Mouse (Mus musculus) liver, embryonic 14.5 days (tissue): ENCODE data around the gene Erh. TPM values are rescaled to one million over a fixed set of nuclear protein-coding genes. Genes with fewer than 3 reads are reported as not detected.

Source experiments
- ATAC-seq: fragments of 200-750 bp; cut with Nextera tagmentation; 2 replicates; pipeline ENCODE4 v1.8.0; 2017; ENCODE audit warnings: moderate number of reproducible peaks, mild to moderate bottlenecking, moderate library complexity; ENCODE audit not compliant: insufficient read depth
- DNase-seq, 3 experiments: peaks; one replicate each; pipeline ENCODE4 v3.0.0-alpha.2; 2012 to 2013; ENCODE audit warnings: low read depth in 3 of 3, low spot score in 3 of 3
- H3K27ac ChIP-seq: fragments of 300-500 bp; sonication (generic); 2 replicates; pipeline ENCODE4 v1.5.1; 2014; ENCODE audit warnings: moderate library complexity, mild to moderate bottlenecking, control low read depth, inconsistent platforms
- H3K27me3 ChIP-seq: fragments of 300-500 bp; sonication (generic); 2 replicates; pipeline ENCODE4 v1.6.1; 2014; ENCODE audit warnings: mild to moderate bottlenecking, low read length, moderate library complexity; ENCODE audit not compliant: control insufficient read depth, insufficient read depth
- H3K36me3 ChIP-seq: fragments of 300-500 bp; sonication (generic); replicated peaks from 2 replicates; pipeline ENCODE4 v1.6.1; 2014; ENCODE audit warnings: low read depth; ENCODE audit not compliant: control insufficient read depth, insufficient read depth
- H3K4me1 ChIP-seq, 2 experiments: fragments of 200-500 bp in 1 of 2; fragments of 300-500 bp in 1 of 2; sonication (generic) in 1 of 2; replicated peaks; 2 replicates each; pipeline ENCODE4 v1.6.1; 2012 to 2014; ENCODE audit warnings: antibody characterized with exemption in 1 of 2, inconsistent platforms in 1 of 2, low read length in 1 of 2; ENCODE audit not compliant: control insufficient read depth in 2 of 2, insufficient read depth in 2 of 2
- H3K4me2 ChIP-seq: fragments of 300-500 bp; sonication (generic); 2 replicates; pipeline ENCODE4 v1.6.1; 2014; ENCODE audit warnings: low read depth, mild to moderate bottlenecking, control low read depth, moderate library complexity
- H3K4me3 ChIP-seq, 2 experiments: fragments of 200-500 bp in 1 of 2; fragments of 300-500 bp in 1 of 2; sonication (generic) in 1 of 2; 2 replicates each; pipeline ENCODE4 v1.5.1; 2012 to 2014; ENCODE audit warnings: low read depth in 2 of 2, low read length in 2 of 2, mild to moderate bottlenecking in 2 of 2, control low read depth in 1 of 2, inconsistent platforms in 1 of 2, moderate library complexity in 1 of 2; ENCODE audit not compliant: insufficient read depth in 1 of 2
- H3K9ac ChIP-seq: fragments of 300-500 bp; sonication (generic); replicated peaks from 2 replicates; pipeline ENCODE4 v1.6.1; 2014; ENCODE audit warnings: mild to moderate bottlenecking, control low read depth, moderate library complexity
- H3K9me3 ChIP-seq: fragments of 300-500 bp; sonication (generic); 2 replicates; pipeline ENCODE4 v1.6.1; 2016; ENCODE audit warnings: low read length, mixed read lengths; ENCODE audit not compliant: control insufficient read depth
- CTCF ChIP-seq: IDR thresholded peaks from 2 replicates; pipeline ENCODE4 v1.5.1; 2016; ENCODE audit warnings: antibody characterized with exemption, low read depth, control low read depth
- EP300 ChIP-seq: IDR thresholded peaks from 2 replicates; pipeline ENCODE4 v1.6.1; 2016; ENCODE audit warnings: antibody characterized with exemption, low read depth
- WGBS: fragments of 180-500 bp; shearing (Covaris S2); extraction: QIAGEN DNeasy Blood & Tissue Kit; methylation state at CpG from one replicate; pipeline ENCODE4 v1.1.7; 2014; ENCODE audit not compliant: insufficient replicate concordance; 5-methylcytosine and 5-hydroxymethylcytosine counted together
- polyA plus RNA-seq, 2 experiments: library from polyadenylated mRNA; depleted of rRNA in 1 of 2; stranded (reverse) in 1 of 2; unstranded in 1 of 2; fragments of >200 nt; fragmentation: Nextera tagmentation in 1 of 2; extraction: Ambion mirVana in 1 of 2; gene quantifications; 2 replicates each; pipeline versions ENCODE4 v1.2.1 to v1.2.3; 2012 to 2014

Erh gene
- polyA plus RNA-seq, 2 experiments, result 123 to 144 TPM

- Histone ChIP-seq H3K27ac (no peak overlapping the region), H3K4me3 (no peak overlapping the region), H3K27me3 (no peaks in the 10 kb centered on the region), H3K4me2 (no peak overlapping the region), H3K9ac (no peak overlapping the region), H3K4me1 (peaks cover 0 to 29% of the 10 kb centered on the region in 2 experiments; a peak in 2 of 4 replicates), H3K9me3 (no peaks in the 10 kb centered on the region), H3K36me3 (no peaks in the 10 kb centered on the region)
- ATAC-seq (no peak), DNase-seq (no peak)
- no peak for TF ChIP-seq EP300
- peak; percentile 15; the same call in 1 of the 2 replicates for TF ChIP-seq CTCF
- WGBS, result 57% methylated on average over 6 of the region's 6 CpGs
Measured at GRCm38 (mm10) chr12:80598756-80599155, 45.4 kb downstream of the Erh start.

- H3K9ac ChIP-seq, result no peak overlapping the region
- no peak overlapping the region for H3K27ac ChIP-seq
- no peak overlapping the region for H3K4me3 ChIP-seq
- TF ChIP-seq CTCF, result no peak
- no peak for TF ChIP-seq EP300
- H3K36me3 ChIP-seq, result no peaks in the 10 kb centered on the region
- ATAC-seq (no peak), DNase-seq (no peak)
- H3K4me1 ChIP-seq, result peaks cover 0 to 24% of the 10 kb centered on the region in 2 experiments; a peak in 2 of 4 replicates
- H3K4me2 ChIP-seq, result no peak overlapping the region
- no peaks in the 10 kb centered on the region for H3K27me3 ChIP-seq
- WGBS, result 49% methylated on average over 7 of the region's 7 CpGs
- H3K9me3 ChIP-seq, result no peaks in the 10 kb centered on the region
Measured at GRCm38 (mm10) chr12:80598236-80598635, 45.9 kb downstream of the Erh start.

GRCm38 (mm10) chr12:80595968-80596367 lies 48.2 kb downstream of the Erh start:
- H3K9ac ChIP-seq, result no peak overlapping the region
- no peaks in the 10 kb centered on the region for H3K9me3 ChIP-seq
- ATAC-seq, result peak; percentile 60
- no peak for DNase-seq
- no peaks in the 10 kb centered on the region for H3K27me3 ChIP-seq
- H3K4me3 ChIP-seq, result no peak overlapping the region
- H3K27ac ChIP-seq, result no peak overlapping the region
- 61% methylated on average over 4 of the region's 4 CpGs for WGBS
- no peak overlapping the region for H3K4me2 ChIP-seq
- H3K4me1 ChIP-seq, result peaks cover 0 to 16% of the 10 kb centered on the region in 2 experiments; a peak in 2 of 4 replicates
- H3K36me3 ChIP-seq, result no peaks in the 10 kb centered on the region
- no peak for TF ChIP-seq EP300
- TF ChIP-seq CTCF, result no peak

GRCm38 (mm10) chr12:80595566-80595965 lies 48.6 kb downstream of the Erh start:
- DNase-seq (peak; percentile 30 to 51 (median 43)), ATAC-seq (peak; percentile 80)
- TF ChIP-seq EP300 (peak; percentile 39), CTCF (0 out of 2 replicates have a peak, but pooled peaks have one; percentile 14)
- Histone ChIP-seq H3K27ac (no peak overlapping the region), H3K27me3 (no peaks in the 10 kb centered on the region), H3K9ac (no peak overlapping the region), H3K36me3 (no peaks in the 10 kb centered on the region), H3K4me1 (peaks cover 0 to 16% of the 10 kb centered on the region in 2 experiments; a peak in 2 of 4 replicates), H3K4me3 (no peak overlapping the region), H3K4me2 (no peak overlapping the region), H3K9me3 (no peaks in the 10 kb centered on the region)
- WGBS, result 35% methylated on average over 4 of the region's 4 CpGs

- Histone ChIP-seq H3K4me3 (no peak overlapping the region), H3K9ac (no peak overlapping the region), H3K9me3 (no peaks in the 10 kb centered on the region), H3K4me2 (no peak overlapping the region), H3K27me3 (no peaks in the 10 kb centered on the region), H3K36me3 (no peaks in the 10 kb centered on the region), H3K4me1 (peaks cover 0 to 16% of the 10 kb centered on the region in 2 experiments; a peak in 2 of 4 replicates), H3K27ac (no peak overlapping the region)
- TF ChIP-seq CTCF (no peak), EP300 (no peak)
- WGBS, result 70% methylated on average over 4 of the region's 4 CpGs
- ATAC-seq (no peak), DNase-seq (no peak)
Measured at GRCm38 (mm10) chr12:80594781-80595180, 49.4 kb downstream of the Erh start.
